Mouse (Mus musculus): ENCODE measurements around the gene Kalrn.
A peak's percentile ranks its signal among the peaks of the same experiment; 100 is the strongest.

The Kalrn gene

DNA sequence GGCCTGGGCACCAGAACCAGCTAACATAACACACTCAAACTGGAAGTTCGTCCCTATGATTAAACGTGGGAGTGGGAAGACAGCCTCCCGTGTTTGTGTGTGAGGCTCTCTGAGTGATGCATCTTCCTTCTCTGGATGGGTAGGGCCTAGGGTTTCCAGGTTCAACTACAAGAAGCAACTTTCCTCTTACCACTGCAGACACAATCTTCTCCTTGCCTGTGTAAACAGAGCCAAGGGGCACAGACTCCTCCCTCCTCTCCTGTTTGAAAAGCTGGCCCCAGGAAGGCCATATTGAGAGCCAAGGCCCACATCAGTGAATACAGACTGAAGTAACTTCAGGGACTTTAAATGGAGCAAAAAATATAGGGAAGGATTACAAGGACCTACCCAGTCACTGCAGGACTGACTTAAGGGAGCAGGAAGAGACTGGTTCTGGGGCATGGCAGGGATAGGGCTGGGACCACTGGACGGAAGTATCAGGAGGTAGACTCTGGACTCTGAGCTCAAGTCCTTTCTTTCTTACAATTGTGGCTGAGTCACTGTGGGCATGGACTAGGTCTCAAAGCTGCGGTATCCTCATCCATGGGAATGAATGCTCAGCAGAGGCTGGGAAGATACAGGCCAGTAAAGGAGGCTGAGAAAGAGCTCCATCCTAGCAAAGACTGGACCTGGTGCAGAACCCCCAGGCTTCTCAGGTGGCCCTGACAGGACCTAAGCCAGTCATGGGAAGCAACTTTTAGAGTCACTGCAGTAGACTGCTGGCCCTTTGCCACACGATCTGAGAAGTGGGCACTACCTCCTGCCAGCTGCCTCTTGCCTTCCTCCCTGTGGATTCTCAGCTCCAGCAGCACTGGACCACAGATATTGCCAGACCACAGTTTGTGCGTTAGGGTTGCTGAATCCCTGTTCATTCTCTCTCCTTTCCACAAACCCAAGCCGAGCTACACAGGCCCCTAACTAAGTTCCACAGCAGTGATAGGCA, 228.1 kb downstream of the Kalrn start:
- no peak for DNase-seq

- no peak for DNase-seq
Observed at GRCm38 (mm10) chr16:34343968-34344367, 229.4 kb downstream of the Kalrn start.

DNA sequence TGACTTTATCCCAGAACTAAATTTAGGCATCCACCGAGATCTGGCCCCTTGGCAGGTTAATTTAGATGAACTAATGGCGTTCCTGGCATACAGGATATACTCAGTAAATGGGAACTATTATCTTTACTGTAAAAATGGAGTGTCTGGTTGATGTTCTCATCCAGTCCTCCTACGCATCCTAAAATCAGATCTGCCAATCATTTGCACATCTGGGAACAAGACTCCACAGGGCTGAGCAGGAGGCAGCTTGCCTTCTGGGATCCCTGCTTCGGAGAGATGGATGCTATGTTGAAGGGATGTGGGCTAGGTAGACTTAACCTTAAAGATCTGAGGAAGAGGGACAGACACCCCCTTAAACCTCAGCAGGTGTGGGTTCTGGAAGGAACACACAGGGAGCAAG, 230.2 kb downstream of the Kalrn start:
- DNase-seq: no peak

DNA sequence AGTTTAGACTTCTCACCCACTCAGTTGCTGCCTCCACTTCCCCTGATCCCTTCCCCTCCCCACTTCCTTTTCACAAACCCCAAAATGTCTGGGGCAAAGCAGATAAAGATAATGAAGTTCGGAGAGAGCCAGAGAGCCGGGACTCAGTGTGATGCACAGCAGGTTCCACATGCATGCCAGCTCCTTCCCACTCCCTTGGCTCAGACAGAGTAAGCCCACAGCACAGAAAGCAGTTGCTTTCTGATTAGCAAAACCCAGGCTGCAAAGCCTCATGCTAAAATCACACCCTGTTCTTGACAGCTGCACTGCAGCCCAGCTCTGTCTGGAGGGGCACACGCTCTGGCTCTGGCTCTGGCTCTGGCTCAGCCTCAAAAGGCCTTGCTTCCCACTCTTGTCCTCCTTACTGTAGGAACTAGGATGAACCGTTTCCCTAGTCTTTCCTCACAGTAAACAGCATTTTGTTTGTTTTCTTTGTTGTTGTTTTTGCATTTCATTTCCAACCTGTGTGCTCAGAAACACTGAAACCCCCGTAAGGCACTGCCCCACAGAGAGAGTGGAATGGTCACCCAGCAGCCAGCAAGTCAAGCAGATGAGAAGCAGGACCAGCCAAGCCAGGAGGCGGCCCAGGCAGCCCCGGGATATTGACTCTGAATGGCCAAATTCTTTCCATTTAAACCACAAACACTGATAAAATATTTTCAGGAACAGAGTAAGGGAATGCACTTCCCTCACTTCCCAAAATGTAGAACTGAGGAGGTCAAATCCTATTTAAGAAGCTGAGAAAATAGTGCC, 230.8 kb downstream of the Kalrn start:
- DNase-seq: no peak

DNA sequence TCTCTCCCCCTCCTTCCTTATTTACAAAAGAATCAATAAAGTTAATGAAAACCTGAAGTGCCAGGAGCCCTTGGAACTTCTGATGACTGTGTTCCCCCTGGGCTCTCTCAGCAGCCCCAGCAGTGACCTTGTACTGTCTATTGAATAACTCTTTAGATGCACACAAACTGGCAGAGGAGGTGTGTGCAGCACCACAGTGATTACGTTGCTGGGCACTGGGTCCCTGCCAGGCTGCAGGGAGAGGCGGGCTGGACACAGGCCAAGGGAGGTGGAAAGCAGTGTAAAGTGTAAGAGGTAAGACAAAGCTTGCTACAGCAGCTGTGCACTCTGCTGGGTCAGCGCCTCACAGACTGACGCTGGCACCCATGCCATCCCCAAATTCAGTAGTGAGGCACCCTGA, 238.4 kb downstream of the Kalrn start:
- no peak for DNase-seq

DNA sequence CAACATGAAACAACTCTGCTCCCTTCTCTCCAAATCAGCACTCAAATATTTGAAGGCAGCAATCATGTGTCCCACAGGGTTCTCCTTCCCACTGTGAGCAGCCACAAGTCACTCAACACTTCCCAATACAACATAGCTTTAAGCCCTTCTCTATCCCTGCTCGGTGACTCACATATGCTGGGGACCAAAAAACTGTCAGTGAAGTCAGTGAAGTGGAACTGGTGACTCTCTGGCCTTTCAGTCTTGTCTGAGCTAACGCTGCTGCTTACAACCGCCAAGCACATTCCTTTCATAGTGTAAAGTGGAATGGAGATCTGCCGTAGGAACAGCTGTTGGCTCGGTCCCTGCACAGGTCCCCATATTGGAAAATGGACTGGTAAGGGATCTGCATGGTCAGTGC, 241.7 kb downstream of the Kalrn start:
- DNase-seq: no peak

- DNase-seq: no peak
Observed at GRCm38 (mm10) chr16:34329876-34330275, 243.5 kb downstream of the Kalrn start.

GRCm38 (mm10) chr16:34329431-34329873, 243.9 kb downstream of the Kalrn start:
- peak; percentile 82 for DNase-seq

GRCm38 (mm10) chr16:34327890-34328289, 245.4 kb downstream of the Kalrn start:
- DNase-seq: no peak

- DNase-seq: no peak
Observed at GRCm38 (mm10) chr16:34325869-34326268, 247.5 kb downstream of the Kalrn start.

DNA sequence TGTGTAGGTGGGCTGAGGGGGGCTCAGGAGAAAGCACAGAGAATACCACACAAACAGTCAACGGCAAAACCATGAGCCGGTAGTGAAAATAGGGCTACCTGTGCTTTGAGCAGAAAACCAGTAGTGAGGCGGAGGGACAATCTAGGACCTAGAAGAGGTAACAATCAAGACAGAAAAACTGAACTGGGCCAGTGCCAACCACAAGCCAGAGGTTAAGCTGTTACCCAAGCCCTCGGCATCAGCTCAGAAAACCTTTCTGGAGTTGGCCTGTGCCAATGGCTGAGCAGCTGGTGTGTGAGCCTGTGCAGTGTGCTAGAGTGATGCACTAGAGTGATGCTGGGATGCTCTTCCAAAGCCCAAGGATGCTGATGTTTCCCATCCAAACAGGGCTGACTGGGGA, 248.2 kb downstream of the Kalrn start:
- DNase-seq: no peak

- DNase-seq: no peak
Observed at GRCm38 (mm10) chr16:34324735-34325134, 248.6 kb downstream of the Kalrn start.

- peak; percentile 29 for DNase-seq
Observed at GRCm38 (mm10) chr16:34323496-34323895, 249.8 kb downstream of the Kalrn start.

DNA sequence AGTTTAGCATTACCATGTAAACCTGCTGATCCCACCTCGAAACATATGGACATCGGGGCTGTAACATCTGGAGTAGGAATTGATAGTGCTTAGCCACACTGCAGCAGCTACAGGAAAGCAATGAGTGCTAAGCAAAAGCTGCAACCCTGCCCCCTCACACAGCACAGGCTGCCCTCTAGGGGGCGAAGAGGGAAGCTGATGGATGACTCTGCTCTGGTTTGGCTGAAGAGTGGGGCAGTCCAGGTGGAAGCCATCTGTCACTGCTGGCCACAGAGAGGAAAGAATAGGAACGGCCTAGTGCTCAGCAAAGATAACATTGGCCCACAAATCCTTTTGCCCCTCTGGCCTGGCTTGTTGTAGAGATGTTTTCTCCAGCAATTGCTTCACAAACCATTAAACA, 250.8 kb downstream of the Kalrn start:
- DNase-seq: peak; percentile 97

- peak; percentile 36 for DNase-seq
Observed at GRCm38 (mm10) chr16:34321066-34321790, 252.1 kb downstream of the Kalrn start.

DNA sequence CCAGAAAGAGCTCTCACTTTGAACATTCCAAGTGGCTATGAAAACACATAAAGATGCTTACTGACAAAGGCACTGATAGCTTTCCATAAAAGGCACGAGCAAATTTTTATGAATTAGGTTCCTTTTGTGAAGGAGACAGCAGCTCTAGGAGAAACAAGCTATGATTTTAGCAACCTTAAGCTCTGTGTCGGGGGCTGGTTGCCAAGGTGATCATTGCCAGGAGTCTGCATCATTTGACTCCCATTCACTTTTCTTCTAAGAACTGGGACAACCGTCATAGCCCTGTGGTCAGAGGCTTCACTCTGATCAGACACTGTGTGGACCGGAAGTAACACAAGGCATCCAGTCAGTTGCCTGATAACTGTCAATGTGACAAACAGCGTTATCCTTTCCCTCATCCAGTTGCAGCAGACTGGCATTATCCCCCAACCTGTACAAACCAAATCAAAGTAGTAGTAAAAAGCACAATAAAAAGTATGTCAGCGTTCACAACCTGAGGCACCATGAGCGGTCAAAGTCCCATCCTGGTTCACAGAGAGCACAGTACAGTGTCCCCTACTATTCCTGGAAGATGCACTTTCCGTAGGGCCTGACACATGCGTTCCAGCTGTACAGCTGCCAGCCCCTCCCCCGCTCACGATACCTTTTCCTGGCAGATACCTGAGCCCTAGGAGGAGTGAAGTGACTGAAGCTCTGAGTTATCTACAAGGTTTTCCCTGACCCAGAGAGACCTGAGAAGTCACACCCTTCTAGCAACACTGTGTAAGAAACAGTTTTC, 253.1 kb downstream of the Kalrn start:
- DNase-seq: no peak

DNA sequence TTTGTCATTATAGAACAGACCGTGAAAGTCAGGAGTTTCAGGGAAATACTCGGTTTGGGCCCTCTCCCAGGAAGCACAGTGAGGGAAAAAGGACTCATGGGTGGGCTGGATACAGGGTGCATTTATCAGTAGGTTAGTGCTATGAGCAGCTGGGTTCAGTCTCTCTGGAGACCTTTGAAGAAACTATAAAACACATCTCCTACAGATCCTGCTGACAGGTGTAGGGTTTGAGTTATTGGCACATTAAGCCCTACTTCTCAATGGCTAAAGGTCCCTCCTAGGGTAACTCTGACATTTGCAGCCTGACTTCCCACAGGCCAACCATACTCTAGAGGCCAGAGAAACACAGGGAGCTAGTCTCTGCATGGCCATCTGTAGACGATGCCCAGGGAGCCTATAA, 256.2 kb downstream of the Kalrn start:
- no peak for DNase-seq

DNA sequence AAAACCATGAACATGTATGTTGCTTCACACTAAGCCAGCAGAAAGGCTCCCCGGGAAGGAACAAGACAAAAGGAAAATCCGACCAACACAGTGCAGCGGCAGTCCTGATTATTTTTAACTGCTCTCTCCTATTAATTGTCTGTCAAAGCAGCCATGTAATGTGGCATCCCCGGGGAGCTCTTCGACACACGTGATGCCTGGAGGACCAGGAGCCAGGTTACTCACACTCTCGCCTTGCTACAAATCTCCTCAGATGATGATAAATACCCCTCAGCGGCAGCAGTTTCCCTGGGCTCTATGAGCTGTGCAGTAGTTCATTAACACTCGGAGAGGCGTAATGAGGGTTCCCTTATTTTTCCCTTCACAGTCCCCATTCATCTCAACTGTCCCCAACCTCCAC, 257.1 kb downstream of the Kalrn start:
- no peak for DNase-seq

GRCm38 (mm10) chr16:34314071-34314470, 259.3 kb downstream of the Kalrn start:
- no peak for DNase-seq

- no peak for DNase-seq
Observed at GRCm38 (mm10) chr16:34311577-34311976, 261.8 kb downstream of the Kalrn start.

- DNase-seq: no peak
Observed at GRCm38 (mm10) chr16:34310363-34310762, 263.0 kb downstream of the Kalrn start.

DNA sequence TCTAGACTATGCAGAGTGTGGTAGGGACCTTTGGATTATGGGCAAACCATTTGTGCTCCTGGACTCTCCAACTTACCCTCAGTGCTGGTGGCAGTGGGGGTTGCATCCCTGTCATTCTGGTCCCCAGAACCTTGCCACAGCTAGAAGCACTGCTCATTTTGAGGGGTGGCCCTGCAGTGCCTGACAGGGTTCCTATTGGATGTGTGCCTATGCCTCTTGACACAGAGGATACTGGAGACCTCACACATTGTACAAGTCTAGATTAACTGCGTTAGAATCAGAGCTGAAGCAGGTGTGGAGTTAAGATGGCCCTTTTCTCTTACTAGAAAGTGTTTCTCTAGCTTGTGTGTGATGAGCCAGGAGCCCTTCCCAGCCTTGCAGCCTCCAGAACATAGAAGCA, 265.0 kb downstream of the Kalrn start:
- DNase-seq: no peak

Measured in cerebellum, adult 9-10 months (tissue).